Mouse (Mus musculus) MEL (cell line): Measurements from ENCODE around the gene Polr3a. TPM values are rescaled to one million over a fixed set of nuclear protein-coding genes. Genes with fewer than 3 reads are reported as not detected.

Experiments
- DNase-seq: peaks from one replicate; pipeline ENCODE4 v3.0.0; 2011; ENCODE audit warnings: low read depth, low spot score
- H3K27ac ChIP-seq: 2 replicates; pipeline ENCODE4 v1.5.1; 2012; ENCODE audit warnings: low read depth, mild to moderate bottlenecking, control low read depth, low read length, moderate library complexity; ENCODE audit not compliant: control insufficient read depth
- H3K27me3 ChIP-seq, 2 experiments: fragments of 150-350 bp in 1 of 2; sonication (generic) in 1 of 2; 2 replicates each; pipeline ENCODE4 v1.6.1; 2012; ENCODE audit warnings: low read length in 2 of 2, mild to moderate bottlenecking in 2 of 2, improper control_type of control experiment in 1 of 2, moderate library complexity in 1 of 2; ENCODE audit not compliant: insufficient read depth in 2 of 2, control insufficient read depth in 1 of 2
- H3K36me3 ChIP-seq, 2 experiments: 2 replicates each; pipeline ENCODE4 v1.6.1; 2012 to 2014; ENCODE audit warnings: low read length in 2 of 2, improper control_type of control experiment in 1 of 2, inconsistent platforms in 1 of 2, mild to moderate bottlenecking in 1 of 2; ENCODE audit not compliant: insufficient read depth in 2 of 2, control insufficient read depth in 1 of 2
- H3K4me1 ChIP-seq, 2 experiments: fragments of 150-350 bp in 1 of 2; sonication (generic) in 1 of 2; 2 replicates each; pipeline ENCODE4 v1.6.1; 2012; ENCODE audit warnings: low read length in 2 of 2, improper control_type of control experiment in 1 of 2, mild to moderate bottlenecking in 1 of 2; ENCODE audit not compliant: insufficient read depth in 2 of 2, control insufficient read depth in 1 of 2
- H3K4me3 ChIP-seq, 2 experiments: fragments of 150-350 bp in 1 of 2; sonication (generic) in 1 of 2; 2 replicates each; pipeline ENCODE4 v1.5.1; 2012; ENCODE audit warnings: low read depth in 2 of 2, low read length in 2 of 2, mild to moderate bottlenecking in 2 of 2, moderate library complexity in 2 of 2, control low read depth in 1 of 2, improper control_type of control experiment in 1 of 2; ENCODE audit not compliant: control insufficient read depth in 1 of 2, insufficient read depth in 1 of 2
- H3K79me2 ChIP-seq: 2 replicates; pipeline ENCODE4 v1.6.1; 2012; ENCODE audit warnings: mild to moderate bottlenecking, low read length, moderate library complexity; ENCODE audit not compliant: control insufficient read depth, poor library complexity, insufficient read depth
- H3K9ac ChIP-seq: 2 replicates; pipeline ENCODE4 v1.6.1; 2012; ENCODE audit warnings: low read depth, mild to moderate bottlenecking, control low read depth, low read length, moderate library complexity; ENCODE audit not compliant: control insufficient read depth, poor library complexity, severe bottlenecking
- H3K9me3 ChIP-seq: fragments of 150-350 bp; sonication (generic); replicated peaks from 2 replicates; pipeline ENCODE4 v1.6.1; 2012; ENCODE audit warnings: mild to moderate bottlenecking, low read length, improper control_type of control experiment, moderate library complexity; ENCODE audit not compliant: insufficient read depth
- BHLHE40 ChIP-seq: IDR thresholded peaks from 2 replicates; pipeline ENCODE4 v1.6.1; 2012; ENCODE audit warnings: low read depth, mild to moderate bottlenecking, inconsistent platforms, low read length, improper control_type of control experiment, borderline replicate concordance
- CTCF ChIP-seq, 3 experiments: IDR thresholded peaks in 2 of 3; conservative IDR thresholded peaks in 1 of 3; 2 replicates each; pipeline ENCODE4 v1.5.1; 2011 to 2012; ENCODE audit warnings: low read length in 3 of 3, low read depth in 2 of 3, mild to moderate bottlenecking in 2 of 3, improper control_type of control experiment in 1 of 3, inconsistent platforms in 1 of 3, mixed read lengths in 1 of 3, moderate library complexity in 1 of 3; ENCODE audit not compliant: control insufficient read depth in 1 of 3, insufficient read depth in 1 of 3, poor library complexity in 1 of 3, severe bottlenecking in 1 of 3
- EP300 ChIP-seq, 2 experiments: IDR thresholded peaks; 2 replicates each; pipeline ENCODE4 v1.6.1; 2011; ENCODE audit warnings: improper control_type of control experiment in 2 of 2, low read length in 2 of 2, low read depth in 1 of 2, mild to moderate bottlenecking in 1 of 2
- ETS1 ChIP-seq: IDR thresholded peaks from 2 replicates; pipeline ENCODE4 v1.6.1; 2012; ENCODE audit warnings: low read depth, mild to moderate bottlenecking, inconsistent platforms, low read length, improper control_type of control experiment, moderate library complexity
- HCFC1 ChIP-seq: IDR thresholded peaks from 2 replicates; pipeline ENCODE4 v1.6.1; 2012; ENCODE audit warnings: low read depth, mild to moderate bottlenecking, inconsistent platforms, low read length, improper control_type of control experiment, moderate library complexity
- MAX ChIP-seq: IDR thresholded peaks from 2 replicates; pipeline ENCODE4 v1.6.1; 2011; ENCODE audit warnings: low read length, improper control_type of control experiment
- MEF2A ChIP-seq: IDR thresholded peaks from 2 replicates; pipeline ENCODE4 v1.6.1; 2014; ENCODE audit warnings: low read depth, mild to moderate bottlenecking, inconsistent platforms, low read length, improper control_type of control experiment; ENCODE audit not compliant: poor library complexity, insufficient replicate concordance, severe bottlenecking; ENCODE audit errors: extremely low read depth
- MXI1 ChIP-seq: IDR thresholded peaks from 2 replicates; pipeline ENCODE4 v1.6.1; 2011; ENCODE audit warnings: mild to moderate bottlenecking, low read depth, low read length, improper control_type of control experiment
- MYC ChIP-seq: IDR thresholded peaks from 2 replicates; pipeline ENCODE4 v1.6.1; 2011; ENCODE audit warnings: low read depth, mild to moderate bottlenecking, low read length, improper control_type of control experiment, moderate library complexity
- NELFE ChIP-seq: IDR thresholded peaks from 2 replicates; pipeline ENCODE4 v1.6.1; 2011; ENCODE audit warnings: low read depth, low read length, improper control_type of control experiment
- POLR2A ChIP-seq, 2 experiments: IDR thresholded peaks; 2 replicates each; pipeline ENCODE4 v1.6.1; 2011 to 2012; ENCODE audit warnings: low read length in 2 of 2, mild to moderate bottlenecking in 2 of 2, control low read depth in 1 of 2, improper control_type of control experiment in 1 of 2, low read depth in 1 of 2, moderate library complexity in 1 of 2; ENCODE audit not compliant: control insufficient read depth in 1 of 2, insufficient read depth in 1 of 2, poor library complexity in 1 of 2
- POLR2AphosphoS2 ChIP-seq: IDR thresholded peaks from 2 replicates; pipeline ENCODE4 v1.6.1; 2011; ENCODE audit warnings: low read length, improper control_type of control experiment
- POLR2AphosphoS5 ChIP-seq: IDR thresholded peaks from 2 replicates; pipeline ENCODE4 v1.6.1; 2012; ENCODE audit warnings: low read depth, borderline replicate concordance, mild to moderate bottlenecking, inconsistent platforms, low read length, moderate library complexity, mixed read lengths
- RAD21 ChIP-seq: IDR thresholded peaks from 2 replicates; pipeline ENCODE4 v1.6.1; 2011; ENCODE audit warnings: mild to moderate bottlenecking, low read depth, low read length, improper control_type of control experiment
- RCOR1 ChIP-seq: IDR thresholded peaks from 2 replicates; pipeline ENCODE4 v1.6.1; 2012; ENCODE audit warnings: low read depth, mild to moderate bottlenecking, inconsistent platforms, low read length, improper control_type of control experiment
- SIN3A ChIP-seq: IDR thresholded peaks from 2 replicates; pipeline ENCODE4 v1.6.1; 2012; ENCODE audit warnings: low read length, improper control_type of control experiment, inconsistent platforms
- TAL1 ChIP-seq: IDR thresholded peaks from 2 replicates; pipeline ENCODE4 v1.6.1; 2012; ENCODE audit warnings: mild to moderate bottlenecking, inconsistent platforms, low read length, moderate library complexity, mixed read lengths
- TBP ChIP-seq: IDR thresholded peaks from 2 replicates; pipeline ENCODE4 v1.8.0; 2011; ENCODE audit warnings: low read depth, low read length, improper control_type of control experiment
- TCF12 ChIP-seq: IDR thresholded peaks from 2 replicates; pipeline ENCODE4 v1.6.1; 2014; ENCODE audit warnings: low read depth, mild to moderate bottlenecking, inconsistent platforms, low read length, improper control_type of control experiment, moderate library complexity
- USF1 ChIP-seq: IDR thresholded peaks from 2 replicates; pipeline ENCODE4 v1.6.1; 2014; ENCODE audit warnings: low read depth, mild to moderate bottlenecking, inconsistent platforms, low read length, improper control_type of control experiment, moderate library complexity
- ZMIZ1 ChIP-seq: IDR thresholded peaks from 2 replicates; pipeline ENCODE4 v1.6.1; 2012; ENCODE audit warnings: low read depth, mild to moderate bottlenecking, inconsistent platforms, low read length, improper control_type of control experiment, moderate library complexity
- polyA plus RNA-seq, 2 experiments: library from polyadenylated mRNA; stranded (reverse) in 1 of 2; unstranded in 1 of 2; fragments of >175 nt in 1 of 2; fragments of >200 nt in 1 of 2; gene quantifications; 2 replicates each; pipeline versions ENCODE4 v1.2.1 to v1.2.4; 2012; ENCODE audit warnings: low replicate concordance in 2 of 2, low read depth in 1 of 2; ENCODE audit not compliant: insufficient read length in 2 of 2, insufficient read depth in 1 of 2, missing spikeins in 1 of 2
- total RNA-seq: library from RNA; depleted of rRNA; stranded (reverse); fragments of 300-350 nt; gene quantifications from 2 replicates; pipeline ENCODE4 v1.2.3, GENCODE M21; 2012

The Polr3a gene
- total and polyA plus RNA-seq, 3 experiments = 22.8 to 26.6 TPM; not detected in 1

DNA sequence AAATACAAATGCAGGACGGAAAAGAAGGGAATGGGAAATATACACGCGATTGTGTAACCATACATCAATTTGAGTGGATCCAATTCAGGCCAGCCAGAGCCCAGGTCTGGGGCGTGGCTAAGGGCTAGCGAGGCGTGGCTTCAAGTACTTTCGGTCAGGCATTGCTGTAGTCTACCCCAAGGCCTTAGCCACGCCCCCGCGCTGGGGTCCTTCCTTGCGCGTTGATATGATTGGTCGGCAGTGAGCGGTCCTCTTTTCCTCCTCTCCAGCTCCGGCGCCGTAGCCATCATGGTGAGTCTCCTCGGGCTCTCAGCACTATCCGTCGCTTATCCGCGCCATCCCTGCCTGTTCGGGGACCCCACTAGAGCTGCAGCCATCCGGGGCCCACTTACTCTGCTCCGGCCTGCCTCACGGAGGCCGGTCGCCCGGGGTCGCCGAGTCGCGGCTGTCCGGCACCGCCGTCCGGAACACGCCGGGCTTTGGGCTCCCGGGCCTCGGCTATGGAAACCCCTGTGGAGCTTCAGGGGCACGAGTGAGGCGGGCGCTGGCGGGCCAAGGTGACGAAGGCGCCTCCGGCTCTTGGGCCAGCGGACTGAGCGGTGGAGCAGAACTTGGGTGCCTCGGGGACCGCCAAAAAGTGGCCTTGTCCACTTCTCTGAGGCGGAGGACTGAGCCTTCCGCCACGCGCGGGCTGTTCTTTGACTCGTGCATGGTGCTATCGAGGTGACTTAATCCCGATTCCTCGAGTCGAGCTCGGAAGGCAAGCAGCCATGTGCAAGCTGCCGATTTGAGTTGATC lies 3.8 kb upstream of the Polr3a start:
- Histone ChIP-seq H3K4me1 (peaks cover 2 to 23% of the 10 kb centered on the region in 2 experiments; a peak in 3 of 4 replicates), H3K27me3 (no peaks in the 10 kb centered on the region)
- TF ChIP-seq USF1 = no peak
- peak; percentile 60 for TF ChIP-seq MXI1
- TF ChIP-seq NELFE = peak; percentile 97
- TF ChIP-seq ZMIZ1 = peak; percentile 88
- TF ChIP-seq EP300 (IDR thresholded peaks at IDR 0.05; ENCODE audit: low read depth in 1 of 2, low read length in 2 of 2) = no peak
- no peak for TF ChIP-seq CTCF (IDR thresholded peaks at IDR 0.05 in 2 of 3, conservative IDR thresholded peaks at IDR 0.05 in 1 of 3; ENCODE audit: control insufficient read depth in 1 of 3, insufficient read depth in 1 of 3, low read depth in 2 of 3, low read length in 3 of 3, poor library complexity in 1 of 3, severe bottlenecking in 1 of 3)
- no peak for TF ChIP-seq MEF2A
- TF ChIP-seq RAD21 = no peak
- TF ChIP-seq TAL1 = no peak
- TF ChIP-seq TCF12 = peak; percentile 70
- TF ChIP-seq POLR2AphosphoS2 = peak; percentile 96
- no peak for TF ChIP-seq BHLHE40
- TF ChIP-seq POLR2A (IDR thresholded peaks at IDR 0.05; ENCODE audit: control insufficient read depth in 1 of 2, insufficient read depth in 1 of 2, low read depth in 1 of 2, low read length in 2 of 2, poor library complexity in 1 of 2) = peak; percentile 88 to 98
- no peak; the same call in 1 of the 2 replicates for TF ChIP-seq SIN3A
- TF ChIP-seq RCOR1 = no peak
- TF ChIP-seq POLR2AphosphoS5 = peak; percentile 17; the same call in 1 of the 2 replicates
- peak; percentile 83 for TF ChIP-seq MAX
- TF ChIP-seq HCFC1 = peak; percentile 86
- no peak for TF ChIP-seq ETS1
- TF ChIP-seq TBP = peak; percentile 97
- peak; percentile 92 for TF ChIP-seq MYC

More for the DNA sequence above, 3.8 kb upstream of the Polr3a start:
- DNase-seq = peak; percentile 94
- peak overlapping the region; percentile 66 for H3K27ac ChIP-seq
- H3K36me3 ChIP-seq = peaks cover 29 to 31% of the 10 kb centered on the region in 2 experiments
- no peaks in the 10 kb centered on the region for H3K9me3 ChIP-seq
- H3K4me3 ChIP-seq = peak overlapping the region; percentile 87 to 97
- H3K79me2 ChIP-seq = peaks cover 57% of the 10 kb centered on the region
- H3K9ac ChIP-seq = peak overlapping the region; percentile 100
